Mouse (Mus musculus): ENCODE measurements around the gene Olfr1263. TPM values are rescaled to one million over a fixed set of nuclear protein-coding genes. Genes with fewer than 3 reads are reported as not detected.

The Olfr1263 gene
- polyA plus RNA-seq (2015; fragmentation: Nextera tagmentation; extraction: Ambion mirVana): not detected in 2 replicates

GRCm38 (mm10) chr2:90011831-90012230 is at the start of gene Olfr1263:
Olfr1263 (plus strand) TSS chr2:90012131.

GRCm38 (mm10) chr2:89974184-89974583 is 37.7 kb upstream of the Olfr1263 start, which contains the start of gene Olfr1260:
Olfr1260 (plus strand) TSS chr2:89974340.

GRCm38 (mm10) chr2:89990921-89991320 is 21.0 kb upstream of the Olfr1263 start, which contains the start of gene Olfr1261:
Olfr1261 (plus strand) TSS chr2:89991221.

GRCm38 (mm10) chr2:89999845-90000244 is 12.1 kb upstream of the Olfr1263 start, which contains the start of gene Olfr1262:
Olfr1262 (plus strand) TSS chr2:90000145.

DNA sequence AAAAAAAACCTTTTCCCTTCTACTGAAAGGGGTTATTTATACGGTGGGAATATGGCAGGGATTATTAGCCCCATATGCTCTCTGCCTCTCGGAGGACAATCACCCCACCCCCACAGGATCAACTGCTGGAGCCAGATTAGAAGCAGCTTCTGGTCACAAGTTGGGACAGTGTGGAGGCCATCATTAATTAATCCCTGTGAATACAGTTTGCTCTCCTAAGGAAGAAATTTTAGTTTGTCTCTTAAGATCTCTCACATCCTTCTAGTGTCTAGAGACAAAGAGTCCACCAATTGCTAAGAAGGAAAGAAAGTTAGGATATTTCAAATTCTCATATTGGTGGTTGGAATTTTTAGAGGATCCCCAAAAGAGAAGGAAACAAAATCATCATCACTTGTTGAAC is 13.5 kb downstream of the Olfr1263 start, which contains the start of gene Olfr1264:
Olfr1264 (minus strand) TSS at position 101 of the 400 bp plus-strand sequence.

DNA sequence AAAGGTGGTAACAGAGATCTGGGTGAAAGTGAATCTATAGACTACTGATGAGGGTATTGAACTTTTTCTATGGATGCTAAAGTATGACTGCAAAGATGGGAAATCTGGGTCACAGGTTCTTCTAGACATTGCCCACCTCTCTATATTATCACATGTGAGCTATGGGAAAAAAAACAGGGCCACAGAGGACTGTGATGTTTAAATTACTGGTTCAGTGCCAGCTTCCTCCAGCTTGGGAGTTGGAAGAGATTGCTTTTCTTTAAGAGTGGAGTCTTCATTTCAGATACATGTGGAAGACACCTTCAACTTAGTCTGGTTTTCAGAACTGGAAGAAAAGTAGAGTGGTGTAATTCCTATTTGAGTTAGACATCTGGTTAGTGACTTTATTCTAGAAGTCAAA is 23.1 kb downstream of the Olfr1263 start, which contains the start of gene Olfr1265:
Olfr1265 (plus strand) TSS at position 301 of the 400 bp plus-strand sequence.

DNA sequence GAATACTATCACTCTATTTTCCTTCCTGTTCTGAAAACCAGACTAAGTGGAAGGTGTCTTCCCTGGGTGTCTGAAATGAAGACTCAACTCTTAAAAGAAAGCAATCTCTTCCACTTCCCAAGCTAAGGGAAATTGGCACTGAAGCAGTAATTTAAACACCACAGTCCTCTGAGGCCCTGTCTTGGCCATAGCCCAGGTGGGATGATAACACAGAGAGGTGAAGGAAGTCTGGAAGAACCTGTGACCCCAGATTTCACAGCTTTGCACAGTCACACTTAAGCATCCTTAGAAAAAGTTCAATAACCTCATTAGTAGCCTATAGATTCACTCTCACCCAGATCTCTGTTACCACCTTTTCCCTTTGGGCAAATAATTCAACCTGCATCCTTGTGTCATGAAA is 51.6 kb downstream of the Olfr1263 start, which contains the start of gene Olfr140:
Olfr140 (minus strand) TSS at position 101 of the 400 bp plus-strand sequence.

Other genes starting within 250 kb of the Olfr1263 start
- not detected in 2 replicates for gene Olfr1254, start 218.5 kb upstream of the Olfr1263 start, polyA plus RNA-seq (2015; fragmentation: Nextera tagmentation; extraction: Ambion mirVana)
- gene Olfr1255, start 200.1 kb upstream of the Olfr1263 start, polyA plus RNA-seq (2015; fragmentation: Nextera tagmentation; extraction: Ambion mirVana): not detected in 2 replicates
- gene Olfr1256, start 170.6 kb upstream of the Olfr1263 start, polyA plus RNA-seq (2015; fragmentation: Nextera tagmentation; extraction: Ambion mirVana): not detected in 2 replicates
- gene Olfr48, start 163.9 kb upstream of the Olfr1263 start, polyA plus RNA-seq (2015; fragmentation: Nextera tagmentation; extraction: Ambion mirVana): not detected in 2 replicates
- gene Olfr1257, start 133.7 kb upstream of the Olfr1263 start, polyA plus RNA-seq (2015; fragmentation: Nextera tagmentation; extraction: Ambion mirVana): not detected in 2 replicates
- not detected in 2 replicates for gene Olfr1258, start 84.8 kb upstream of the Olfr1263 start, polyA plus RNA-seq (2015; fragmentation: Nextera tagmentation; extraction: Ambion mirVana)
- not detected in 2 replicates for gene Olfr1259, start 63.5 kb upstream of the Olfr1263 start, polyA plus RNA-seq (2015; fragmentation: Nextera tagmentation; extraction: Ambion mirVana)
- 0.23 and 0.35 TPM in 2 replicates for gene Olfr1260, start 37.8 kb upstream of the Olfr1263 start, polyA plus RNA-seq (2015; fragmentation: Nextera tagmentation; extraction: Ambion mirVana)
- gene Olfr1261, start 20.9 kb upstream of the Olfr1263 start, polyA plus RNA-seq (2015; fragmentation: Nextera tagmentation; extraction: Ambion mirVana): not detected in 2 replicates
- gene Olfr1262, start 12.0 kb upstream of the Olfr1263 start, polyA plus RNA-seq (2015; fragmentation: Nextera tagmentation; extraction: Ambion mirVana): not detected in 2 replicates
- gene Olfr1264, start 13.4 kb downstream of the Olfr1263 start, polyA plus RNA-seq (2015; fragmentation: Nextera tagmentation; extraction: Ambion mirVana): not detected in 2 replicates
- not detected in 2 replicates for gene Olfr1265, start 23.2 kb downstream of the Olfr1263 start, polyA plus RNA-seq (2015; fragmentation: Nextera tagmentation; extraction: Ambion mirVana)
- gene Olfr140, start 51.5 kb downstream of the Olfr1263 start, polyA plus RNA-seq (2015; fragmentation: Nextera tagmentation; extraction: Ambion mirVana): not detected in 2 replicates
- gene Olfr1269, start 109.3 kb downstream of the Olfr1263 start, polyA plus RNA-seq (2015; fragmentation: Nextera tagmentation; extraction: Ambion mirVana): not detected in 2 replicates
- not detected in 2 replicates for gene Olfr32, start 130.2 kb downstream of the Olfr1263 start, polyA plus RNA-seq (2015; fragmentation: Nextera tagmentation; extraction: Ambion mirVana)
- not detected in 2 replicates for gene Olfr1270, start 141.0 kb downstream of the Olfr1263 start, polyA plus RNA-seq (2015; fragmentation: Nextera tagmentation; extraction: Ambion mirVana)
- gene Olfr1506, start 212.4 kb downstream of the Olfr1263 start, polyA plus RNA-seq (2015; fragmentation: Nextera tagmentation; extraction: Ambion mirVana): not detected in 2 replicates
- gene Olfr142, start 245.5 kb downstream of the Olfr1263 start, polyA plus RNA-seq (2015; fragmentation: Nextera tagmentation; extraction: Ambion mirVana): not detected in 2 replicates

Data from adrenal gland, postnatal 0 days (tissue).